8 mouse cellular contexts compared by ENCODE assay signal in genomic region chr9:34485759-34486431, GRCm38 (mm10). TPM values are rescaled to one million over a fixed set of nuclear protein-coding genes. Genes with fewer than 3 reads are reported as not detected.
DNase-seq lines count a peak whose midpoint lies in the region; ATAC-seq and TF ChIP-seq lines count a peak whose summit lies in the region.

Gene Kirrel3 (plus strand): TSS chr9:34485894.

- no peaks in the 10 kb centered on the region for H3K9me3 ChIP-seq in embryonic facial prominence, embryonic 11.5 days (replicated peaks; ENCODE audit: control insufficient read depth, low read length)
- no peaks in the 10 kb centered on the region for H3K9me3 ChIP-seq in heart, embryonic 10.5 days
- H3K9me3 ChIP-seq in kidney, embryonic 14.5 days (ENCODE audit: control insufficient read depth, low read length) = no peaks in the 10 kb centered on the region
- no peaks in the 10 kb centered on the region for H3K9me3 ChIP-seq in limb, embryonic 11.5 days (ENCODE audit: control insufficient read depth, low read length)
- no peaks in the 10 kb centered on the region for H3K9me3 ChIP-seq in midbrain, embryonic 15.5 days
- H3K9me3 ChIP-seq in stomach, postnatal 0 days (ENCODE audit: control insufficient read depth, low read length) = no peaks in the 10 kb centered on the region

- peak within 1 kb of the TSS; percentile 85 for H3K4me2 ChIP-seq in embryonic facial prominence, embryonic 11.5 days (ENCODE audit: low read depth, low read length)
- peak within 1 kb of the TSS; percentile 93 for H3K4me2 ChIP-seq in kidney, embryonic 14.5 days (replicated peaks; ENCODE audit: low read depth, low read length)
- H3K4me2 ChIP-seq in limb, embryonic 11.5 days (ENCODE audit: low read depth, severe bottlenecking) = peak within 1 kb of the TSS; percentile 89
- H3K4me2 ChIP-seq in midbrain, embryonic 15.5 days = peak within 1 kb of the TSS; percentile 74
- peak within 1 kb of the TSS; percentile 75 for H3K4me2 ChIP-seq in stomach, postnatal 0 days (replicated peaks; ENCODE audit: low read depth)

- H3K9ac ChIP-seq in embryonic facial prominence, embryonic 11.5 days (replicated peaks; ENCODE audit: low read length) = peak within 1 kb of the TSS; percentile 57
- peak within 1 kb of the TSS; percentile 51; the same call in 1 of the 2 replicates for H3K9ac ChIP-seq in kidney, embryonic 14.5 days (ENCODE audit: low read depth, low read length)
- H3K9ac ChIP-seq in limb, embryonic 11.5 days (ENCODE audit: low read length) = peak within 1 kb of the TSS; percentile 63
- H3K9ac ChIP-seq in midbrain, embryonic 15.5 days = peak within 1 kb of the TSS; percentile 80
- 0 out of 2 replicates have a peak within 1 kb of the TSS, but pooled peaks have one; percentile 23 for H3K9ac ChIP-seq in stomach, postnatal 0 days (ENCODE audit: low read length)

- DNase-seq in brain, embryonic 14.5 days (ENCODE audit: low read depth) = peak; percentile 87
- DNase-seq in embryonic facial prominence, embryonic 11.5 days (ENCODE audit: low spot score) = peak; percentile 80
- peak; percentile 83 for DNase-seq in heart, embryonic 10.5 days (ENCODE audit: low spot score)
- DNase-seq in limb, embryonic 11.5 days (ENCODE audit: low spot score) = peak; percentile 85
- DNase-seq in stomach, postnatal 0 days (ENCODE audit: low spot score) = peak; percentile 61
- no peak for DNase-seq in thymus, adult 2 months

- peaks cover 29% of the 10 kb centered on the region for H3K27me3 ChIP-seq in embryonic facial prominence, embryonic 11.5 days (ENCODE audit: control insufficient read depth, insufficient read depth, low read length)
- peaks cover 71% of the 10 kb centered on the region for H3K27me3 ChIP-seq in heart, embryonic 10.5 days (ENCODE audit: insufficient read depth, poor library complexity, severe bottlenecking)
- H3K27me3 ChIP-seq in kidney, embryonic 14.5 days (ENCODE audit: control insufficient read depth, insufficient read depth, low read length) = peaks cover 19% of the 10 kb centered on the region; the same call in 1 of the 2 replicates
- peaks cover 35% of the 10 kb centered on the region for H3K27me3 ChIP-seq in limb, embryonic 11.5 days (ENCODE audit: control insufficient read depth, insufficient read depth, low read length)
- peaks cover 13% of the 10 kb centered on the region; the same call in 1 of the 2 replicates for H3K27me3 ChIP-seq in midbrain, embryonic 15.5 days (replicated peaks)
- H3K27me3 ChIP-seq in stomach, postnatal 0 days (ENCODE audit: control insufficient read depth, insufficient read depth, low read length) = 0 out of 2 replicates have a peak, but pooled peaks cover 5% of the 10 kb centered on the region
- peaks cover 3% of the 10 kb centered on the region; the same call in 1 of the 2 replicates for H3K27me3 ChIP-seq in thymus, adult 2 months (ENCODE audit: control insufficient read depth, insufficient read depth, low read length)

- H3K27ac ChIP-seq in embryonic facial prominence, embryonic 11.5 days (replicated peaks; ENCODE audit: low read depth, low read length) = no peak within 1 kb of the TSS
- peak within 1 kb of the TSS; percentile 56; the same call in 1 of the 2 replicates for H3K27ac ChIP-seq in heart, embryonic 10.5 days
- no peak within 1 kb of the TSS for H3K27ac ChIP-seq in kidney, embryonic 14.5 days (ENCODE audit: low read depth, low read length)
- H3K27ac ChIP-seq in limb, embryonic 11.5 days (replicated peaks; ENCODE audit: low read depth, low read length) = no peak within 1 kb of the TSS
- peak within 1 kb of the TSS; percentile 83 for H3K27ac ChIP-seq in midbrain, embryonic 15.5 days
- no peak within 1 kb of the TSS for H3K27ac ChIP-seq in stomach, postnatal 0 days (replicated peaks)
- H3K27ac ChIP-seq in thymus, adult 2 months (ENCODE audit: control insufficient read depth, insufficient read depth, low read length) = no peak within 1 kb of the TSS

- H3K36me3 ChIP-seq in embryonic facial prominence, embryonic 11.5 days (replicated peaks; ENCODE audit: control insufficient read depth, insufficient read depth, low read depth, low read length) = no peaks in the 10 kb centered on the region
- no peaks in the 10 kb centered on the region for H3K36me3 ChIP-seq in heart, embryonic 10.5 days
- H3K36me3 ChIP-seq in kidney, embryonic 14.5 days (ENCODE audit: control insufficient read depth, insufficient read depth, low read length) = no peaks in the 10 kb centered on the region
- no peaks in the 10 kb centered on the region for H3K36me3 ChIP-seq in limb, embryonic 11.5 days (ENCODE audit: control insufficient read depth, insufficient read depth, low read length)
- no peaks in the 10 kb centered on the region for H3K36me3 ChIP-seq in midbrain, embryonic 15.5 days (replicated peaks)
- no peaks in the 10 kb centered on the region for H3K36me3 ChIP-seq in stomach, postnatal 0 days (ENCODE audit: control insufficient read depth, insufficient read depth, low read length)
- H3K36me3 ChIP-seq in thymus, adult 2 months (ENCODE audit: control insufficient read depth, insufficient read depth, low read length) = no peaks in the 10 kb centered on the region

- TF ChIP-seq EP300 in stomach, postnatal 0 days (optimal IDR thresholded peaks at IDR 0.05) = no peak

- no peaks in the 10 kb centered on the region for H3K4me1 ChIP-seq in embryonic facial prominence, embryonic 11.5 days (ENCODE audit: control insufficient read depth, insufficient read depth, low read length)
- H3K4me1 ChIP-seq in heart, embryonic 10.5 days = peaks cover 19% of the 10 kb centered on the region
- peaks cover 3% of the 10 kb centered on the region for H3K4me1 ChIP-seq in kidney, embryonic 14.5 days (ENCODE audit: control insufficient read depth, insufficient read depth, low read length)
- H3K4me1 ChIP-seq in limb, embryonic 11.5 days (ENCODE audit: control insufficient read depth, insufficient read depth, low read length) = 0 out of 2 replicates have a peak, but pooled peaks cover 4% of the 10 kb centered on the region
- H3K4me1 ChIP-seq in midbrain, embryonic 15.5 days = peaks cover 47% of the 10 kb centered on the region
- H3K4me1 ChIP-seq in stomach, postnatal 0 days (replicated peaks; ENCODE audit: control insufficient read depth, insufficient read depth) = 0 out of 2 replicates have a peak, but pooled peaks cover 2% of the 10 kb centered on the region
- H3K4me1 ChIP-seq in thymus, adult 2 months (replicated peaks; ENCODE audit: control insufficient read depth, insufficient read depth, low read length) = no peaks in the 10 kb centered on the region

- under 1% methylated on average over 32 of the region's 35 CpGs for WGBS in embryonic facial prominence, embryonic 11.5 days
- 1% methylated on average over 35 of the region's 35 CpGs for WGBS in heart, embryonic 10.5 days
- 0% methylated on average over 35 of the region's 35 CpGs for WGBS in kidney, embryonic 14.5 days
- 0% methylated on average over 35 of the region's 35 CpGs for WGBS in limb, embryonic 11.5 days
- WGBS in midbrain, embryonic 15.5 days = under 1% methylated on average over 35 of the region's 35 CpGs
- WGBS in stomach, postnatal 0 days = under 1% methylated on average over 35 of the region's 35 CpGs
- 5% methylated on average over 35 of the region's 35 CpGs for WGBS in thymus, adult 2 months

- peak; percentile 83; the same call in 1 of the 2 replicates for TF ChIP-seq CTCF in brain, embryonic 14.5 days (IDR thresholded peaks at IDR 0.05; ENCODE audit: borderline replicate concordance, extremely low read depth, insufficient read depth, insufficient read length)
- TF ChIP-seq CTCF in stomach, postnatal 0 days (IDR thresholded peaks at IDR 0.05; ENCODE audit: low read depth) = peak; percentile 76
- TF ChIP-seq CTCF in thymus, adult 2 months (IDR thresholded peaks at IDR 0.05; ENCODE audit: borderline replicate concordance, control insufficient read depth, extremely low read depth, insufficient read depth, low read length, poor library complexity) = no peak

- peak within 1 kb of the TSS; percentile 47 for H3K4me3 ChIP-seq in embryonic facial prominence, embryonic 11.5 days (ENCODE audit: low read depth, low read length)
- peak within 1 kb of the TSS; percentile 66 for H3K4me3 ChIP-seq in heart, embryonic 10.5 days
- peak within 1 kb of the TSS; percentile 49 for H3K4me3 ChIP-seq in kidney, embryonic 14.5 days (ENCODE audit: low read length)
- peak within 1 kb of the TSS; percentile 37 for H3K4me3 ChIP-seq in limb, embryonic 11.5 days (ENCODE audit: low read depth, low read length)
- peak within 1 kb of the TSS; percentile 57 for H3K4me3 ChIP-seq in midbrain, embryonic 15.5 days
- H3K4me3 ChIP-seq in stomach, postnatal 0 days (ENCODE audit: low read depth, low read length) = peak within 1 kb of the TSS; percentile 37
- no peak within 1 kb of the TSS for H3K4me3 ChIP-seq in thymus, adult 2 months (ENCODE audit: control insufficient read depth, insufficient read depth, low read length)

- 0 out of 2 replicates have a peak, but pooled peaks have one; percentile 31 for TF ChIP-seq POLR2A in brain, embryonic 14.5 days (IDR thresholded peaks at IDR 0.05; ENCODE audit: borderline replicate concordance, extremely low read depth, insufficient read depth, insufficient read length, poor library complexity, severe bottlenecking)
- no peak for TF ChIP-seq POLR2A in thymus, adult 2 months (IDR thresholded peaks at IDR 0.05; ENCODE audit: control insufficient read depth, extremely low read depth, insufficient read depth, low read length, poor library complexity)

- peak; percentile 84; the same call in 1 of the 2 replicates for ATAC-seq in embryonic facial prominence, embryonic 11.5 days (replicated peaks; ENCODE audit: insufficient number of reproducible peaks, low FRiP score, low TSS enrichment, low read depth)
- peak; percentile 83 for ATAC-seq in kidney, embryonic 14.5 days (ENCODE audit: low FRiP score, low TSS enrichment)
- peak; percentile 71 for ATAC-seq in limb, embryonic 11.5 days (ENCODE audit: insufficient number of reproducible peaks, low FRiP score, low TSS enrichment, low read depth)
- peak; percentile 75 for ATAC-seq in midbrain, embryonic 15.5 days (replicated peaks)
- peak; percentile 76 for ATAC-seq in stomach, postnatal 0 days (ENCODE audit: low FRiP score, low TSS enrichment)

RNA-seq across cellular contexts. Expression of gene Kirrel3, which starts in this region (rescaled TPM):
- 20.9 and 33.3 TPM in 2 replicates for polyA plus RNA-seq in brain, embryonic 14.5 days (2012; rRNA removed)
- 2.5 and 3.2 TPM in 2 replicates for polyA plus RNA-seq in embryonic facial prominence, embryonic 11.5 days (2014; fragmentation: Nextera tagmentation; extraction: Ambion mirVana)
- polyA plus RNA-seq in heart, embryonic 10.5 days (2016; fragmentation: Nextera tagmentation; extraction: Ambion mirVana) = 0.48 and 1.0 TPM in 2 replicates
- 3.2 and 4.0 TPM in 2 replicates for polyA plus RNA-seq in kidney, embryonic 14.5 days (2014; fragmentation: Nextera tagmentation; extraction: Ambion mirVana)
- 2.4 and 2.6 TPM in 2 replicates for polyA plus RNA-seq in limb, embryonic 11.5 days (2014; fragmentation: Nextera tagmentation; extraction: Ambion mirVana)
- 49.7 and 50.5 TPM in 2 replicates for polyA plus RNA-seq in midbrain, embryonic 15.5 days (2015; fragmentation: Nextera tagmentation; extraction: Ambion mirVana)
- 1.3 and 1.4 TPM in 2 replicates for polyA plus RNA-seq in stomach, postnatal 0 days (2015; fragmentation: Nextera tagmentation; extraction: Ambion mirVana)
- polyA plus RNA-seq in thymus, adult 2 months (2012; rRNA removed) = 0.57 and 1.2 TPM in 2 replicates

Comparison
In these comparisons a context has a peak if more than half of its experiments do, and no peak if none do; other contexts are left out.
1. H3K27ac ChIP-seq: peak in heart, embryonic 10.5 days (single experiment) and midbrain, embryonic 15.5 days (single experiment); none in embryonic facial prominence, embryonic 11.5 days (single experiment), kidney, embryonic 14.5 days (single experiment), limb, embryonic 11.5 days (single experiment), stomach, postnatal 0 days (single experiment) and thymus, adult 2 months (single experiment).
2. H3K9ac ChIP-seq: peak in every context shown above with its lines; median percentile 80 in midbrain, embryonic 15.5 days; 63 in limb, embryonic 11.5 days; 57 in embryonic facial prominence, embryonic 11.5 days; 51 in kidney, embryonic 14.5 days; 23 in stomach, postnatal 0 days.
3. Peak in every context shown above with its lines, with median percentiles within 50 percentile points of each other: ATAC-seq and H3K4me2 ChIP-seq.